8 mouse cellular contexts compared by ENCODE assay signal in genomic region chr14:56778200-56778932, GRCm38 (mm10). TPM values are rescaled to one million over a fixed set of nuclear protein-coding genes. Genes with fewer than 3 reads are reported as not detected.
DNase-seq lines count a peak whose midpoint lies in the region; ATAC-seq lines count a peak whose summit lies in the region.

Pspc1 (minus strand) TSS chr14:56778316.

- DNase-seq in adrenal gland, adult (ENCODE audit: inconsistent age in 2 of 2, low spot score in 1 of 2) = peak; percentile 98 to 99
- peak; percentile 99 for DNase-seq in embryo, embryonic 10.5 days (ENCODE audit: low spot score)
- DNase-seq in gastrocnemius, postnatal 14 days = peak; percentile 96
- DNase-seq in left cerebral cortex, postnatal 10 days (ENCODE audit: extremely low spot score in 1 of 2, low spot score in 2 of 2) = peak; percentile 97 to 98
- peak; percentile 97 for DNase-seq in right cerebral cortex, postnatal 25 days
- DNase-seq in urinary bladder, postnatal 4 days (ENCODE audit: low spot score in 2 of 2) = peak; percentile 94 to 96

- peak; percentile 78 for ATAC-seq in inflammation-experienced regulatory T-cells, adult 6 months
- ATAC-seq in megakaryocyte-erythroid progenitor cell, adult 5-6 weeks (replicated peaks; ENCODE audit: low FRiP score, low TSS enrichment, poor library complexity, severe bottlenecking) = peak; percentile 91

- intact Hi-C loops in gastrocnemius, postnatal 14 days (cut with DNase I; ENCODE audit: low total_unique reads) = no loop called here
- intact Hi-C loops in left cerebral cortex, postnatal 10 days (cut with DNase I) = no loop called here

RNA-seq across cellular contexts. Expression of gene Pspc1, which starts in this region (rescaled TPM):
- total RNA-seq in gastrocnemius, postnatal 14 days (2021) = 1 to 10 TPM; 8.2 to 9.7 TPM
- 10 to 100 TPM; 11.5 to 21.5 (median 18.4) TPM for polyA plus RNA-seq in inflammation-experienced regulatory T-cells, adult 6 months (2017; shearing (Covaris generic))
- total RNA-seq in left cerebral cortex, postnatal 10 days (2021) = 10 to 100 TPM; 70.5 to 80.4 TPM
- total RNA-seq in megakaryocyte-erythroid progenitor cell, adult 5-6 weeks (2014; fragmentation: Nextera tagmentation) = 74.0 and 114 TPM in 2 replicates
- 157 and 211 TPM in 2 replicates for total RNA-seq in megakaryocyte-erythroid progenitor cell, adult 5-6 weeks (2017)

Comparison
In these comparisons a context has a peak if more than half of its experiments do, and no peak if none do; other contexts are left out.
1. Peak in every context shown above with its lines: DNase-seq and ATAC-seq.
2. RNA of gene Pspc1 (total RNA-seq): 74.0 to 211 TPM in megakaryocyte-erythroid progenitor cell, adult 5-6 weeks and 70.5 to 80.4 TPM in left cerebral cortex, postnatal 10 days; 8.2 to 9.7 TPM in gastrocnemius, postnatal 14 days; every median in the first group is over 4 times any median in the second.